Mouse (Mus musculus) ES-Bruce4 (cell line): ENCODE measurements around the gene Fus. TPM values are rescaled to one million over a fixed set of nuclear protein-coding genes. Genes with fewer than 3 reads are reported as not detected.
"Not testable (repeated sequence)": the region's sequence is repeated elsewhere in the genome, so short reads cannot be mapped to it uniquely, and the experiment has no call there.

Experiments
- H3K27ac ChIP-seq: 2 replicates; pipeline ENCODE4 v1.5.1; 2012; ENCODE audit warnings: low read length, inconsistent platforms; ENCODE audit not compliant: insufficient read depth
- H3K27me3 ChIP-seq: 2 replicates; pipeline ENCODE4 v1.6.1; 2012; ENCODE audit warnings: mild to moderate bottlenecking, low read length, inconsistent platforms; ENCODE audit not compliant: control insufficient read depth, poor library complexity, insufficient read depth, severe bottlenecking
- H3K36me3 ChIP-seq: 2 replicates; pipeline ENCODE4 v1.6.1; 2012; ENCODE audit warnings: inconsistent platforms, mild to moderate bottlenecking, low read length, moderate library complexity; ENCODE audit not compliant: control insufficient read depth, poor library complexity, insufficient read depth, severe bottlenecking
- H3K4me1 ChIP-seq: one replicate; pipeline ENCODE4 v1.8.1; 2011; ENCODE audit warnings: low read length; ENCODE audit not compliant: control insufficient read depth, insufficient read depth
- H3K4me3 ChIP-seq: 2 replicates; pipeline ENCODE4 v1.5.1; 2011; ENCODE audit warnings: low read depth, mild to moderate bottlenecking, low read length
- H3K9ac ChIP-seq: 2 replicates; pipeline ENCODE4 v1.6.1; 2012; ENCODE audit warnings: low read depth, mild to moderate bottlenecking, inconsistent platforms; ENCODE audit not compliant: poor library complexity, severe bottlenecking
- H3K9me3 ChIP-seq: replicated peaks from 2 replicates; pipeline ENCODE4 v1.6.1; 2012; ENCODE audit warnings: mild to moderate bottlenecking, low read length, inconsistent platforms; ENCODE audit not compliant: control insufficient read depth, poor library complexity, insufficient read depth, severe bottlenecking
- CTCF ChIP-seq: IDR thresholded peaks from one replicate; pipeline ENCODE4 v1.8.1; 2011; ENCODE audit warnings: low read depth, low read length
- EP300 ChIP-seq: IDR thresholded peaks from 2 replicates; pipeline ENCODE4 v1.6.1; 2011; ENCODE audit warnings: low read depth, low read length; ENCODE audit not compliant: insufficient read depth
- POLR2A ChIP-seq: IDR thresholded peaks from one replicate; pipeline ENCODE4 v1.8.1; 2011; ENCODE audit warnings: low read length; ENCODE audit not compliant: insufficient read depth
- polyA plus RNA-seq: library from polyadenylated mRNA; stranded (reverse); fragments of >200 nt; gene quantifications from 2 replicates; pipeline ENCODE4 v1.2.4, GENCODE M21; 2011; ENCODE audit warnings: low read depth; ENCODE audit not compliant: missing spikeins, insufficient read depth, insufficient read length

Fus gene
- polyA plus RNA-seq, 1 experiment: 1,655 TPM

DNA sequence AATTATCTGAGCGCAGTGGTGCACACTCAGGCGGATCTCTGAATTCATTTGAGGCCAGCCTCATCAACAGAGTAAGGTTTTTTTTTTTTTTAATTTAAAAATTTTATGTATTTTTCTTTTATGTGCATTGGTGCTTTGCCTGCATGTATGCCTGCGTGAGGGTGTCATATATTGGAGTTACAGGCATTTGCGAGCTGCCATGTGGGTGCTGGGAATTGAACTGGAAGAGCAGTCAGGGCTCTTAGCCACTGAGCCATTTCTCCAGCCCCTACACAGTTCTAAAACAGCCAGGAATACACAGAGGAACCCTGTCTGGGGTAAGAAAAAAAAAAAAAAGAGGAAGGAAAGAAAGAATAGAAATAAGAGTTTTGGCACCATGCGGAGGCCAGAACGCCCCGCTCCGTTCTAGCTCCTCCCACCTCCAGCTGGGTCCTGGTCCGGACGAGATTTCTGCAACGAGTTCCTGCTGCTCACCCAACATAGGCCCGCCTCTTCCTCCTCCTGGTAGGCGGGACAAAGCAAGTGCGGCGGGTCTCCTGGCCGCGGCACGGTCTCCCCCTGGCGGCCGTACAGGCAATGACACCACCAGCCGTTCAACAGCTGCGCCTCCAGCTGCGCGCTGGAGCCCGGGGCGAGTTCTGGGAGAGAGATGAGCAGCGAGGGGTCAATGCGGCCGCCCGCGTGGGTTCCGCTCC, 32.1 kb upstream of the Fus start:
- peak; percentile 90 for TF ChIP-seq CTCF
- peak; percentile 92 for TF ChIP-seq POLR2A
- TF ChIP-seq EP300: 0 out of 2 replicates have a peak, but pooled peaks have one; percentile 62
- Histone ChIP-seq H3K27me3 (no peaks in the 10 kb centered on the region), H3K9ac (peak overlapping the region; percentile 85), H3K4me3 (peak overlapping the region; percentile 81), H3K36me3 (no peaks in the 10 kb centered on the region), H3K27ac (0 out of 2 replicates have a peak overlapping the region, but pooled peaks have one; percentile 2), H3K9me3 (no peaks in the 10 kb centered on the region), H3K4me1 (peaks cover 6% of the 10 kb centered on the region)

DNA sequence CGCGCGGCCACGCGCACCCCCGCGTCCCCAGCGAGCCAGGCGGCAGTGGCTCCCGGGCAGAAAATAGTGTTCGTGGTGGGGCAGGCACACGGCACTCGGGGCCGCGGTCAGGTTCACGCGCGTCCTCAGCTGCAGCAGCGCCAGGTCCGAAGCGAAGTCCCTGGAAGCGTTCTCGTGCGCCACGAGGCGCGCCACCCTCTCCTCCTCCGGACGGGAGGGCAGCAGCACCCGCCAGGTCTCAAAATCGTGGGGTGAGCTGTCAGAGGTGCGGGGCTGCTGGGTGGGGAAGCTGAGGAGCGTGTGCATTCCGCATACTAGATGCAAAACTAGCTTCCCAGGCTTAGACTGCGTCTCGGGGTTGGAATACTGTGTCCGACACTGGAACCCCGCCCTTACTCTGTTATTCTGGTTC, 31.5 kb upstream of the Fus start:
- H3K36me3 ChIP-seq: no peaks in the 10 kb centered on the region
- peaks cover 2% of the 10 kb centered on the region for H3K4me1 ChIP-seq
- H3K27ac ChIP-seq: no peak overlapping the region
- H3K9me3 ChIP-seq: no peaks in the 10 kb centered on the region
- no peaks in the 10 kb centered on the region for H3K27me3 ChIP-seq
- H3K4me3 ChIP-seq: peak overlapping the region; percentile 81
- H3K9ac ChIP-seq: peak overlapping the region; percentile 85
- TF ChIP-seq CTCF (no peak), POLR2A (no peak), EP300 (no peak)

DNA sequence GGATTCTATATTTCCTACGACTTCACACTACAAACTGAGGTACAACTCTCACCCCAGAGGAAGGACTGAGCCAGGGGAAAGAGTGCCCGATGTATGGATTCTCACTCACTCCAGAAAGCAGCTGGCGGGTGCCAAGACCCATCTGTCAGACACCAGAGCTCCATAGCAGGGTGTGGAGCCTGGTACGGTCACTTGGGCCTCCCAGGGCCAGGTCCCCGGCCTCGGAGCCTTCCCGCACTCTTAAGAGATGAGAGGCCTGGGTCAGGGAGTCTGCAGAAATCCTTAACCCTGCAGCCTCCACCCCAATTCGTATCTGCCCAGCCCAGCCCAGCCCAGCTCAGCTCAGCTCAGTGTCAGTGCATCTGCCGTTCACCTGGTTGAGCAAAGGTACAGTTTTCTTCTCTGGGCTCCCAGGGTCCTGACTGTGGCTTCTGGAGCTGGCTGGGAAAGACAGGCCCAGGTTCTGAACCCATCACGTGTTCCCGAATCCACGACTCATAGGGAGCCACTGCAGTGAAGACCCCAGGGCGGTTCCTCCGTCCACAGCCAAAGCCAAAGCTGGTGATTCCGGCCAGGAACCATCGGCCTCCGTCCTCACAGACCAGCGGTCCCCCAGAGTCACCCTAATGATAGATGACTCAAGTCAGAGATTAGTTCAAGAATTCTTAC, 30.9 kb upstream of the Fus start:
- Histone ChIP-seq H3K27ac (no peak overlapping the region), H3K27me3 (no peaks in the 10 kb centered on the region), H3K9me3 (no peaks in the 10 kb centered on the region), H3K36me3 (no peaks in the 10 kb centered on the region), H3K4me3 (peak overlapping the region; percentile 81), H3K4me1 (peaks cover 2% of the 10 kb centered on the region), H3K9ac (peak overlapping the region; percentile 85)
- TF ChIP-seq POLR2A: no peak
- TF ChIP-seq CTCF: no peak
- TF ChIP-seq EP300: no peak

DNA sequence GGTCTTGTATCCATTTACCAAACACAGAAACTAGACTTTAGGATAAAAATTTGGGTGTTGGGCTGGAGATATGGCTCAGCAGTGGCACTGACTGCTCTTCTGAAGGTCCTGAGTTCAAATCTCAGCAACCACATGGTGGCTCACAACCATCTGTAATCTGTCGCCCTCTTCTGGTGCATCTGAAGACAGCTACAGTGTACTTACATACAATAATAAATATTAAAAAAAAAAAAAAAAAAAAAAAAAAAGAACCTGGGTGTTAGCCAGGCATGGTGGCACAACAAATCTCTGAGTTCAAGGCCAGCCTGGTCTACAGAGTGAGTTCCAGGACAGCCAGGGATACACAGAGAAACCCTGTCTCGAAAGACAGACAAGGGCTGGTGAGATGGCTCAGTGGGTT, 25.2 kb upstream of the Fus start:
- not testable (repeated sequence) for H3K9ac ChIP-seq, H3K27me3 ChIP-seq, H3K9me3 ChIP-seq

DNA sequence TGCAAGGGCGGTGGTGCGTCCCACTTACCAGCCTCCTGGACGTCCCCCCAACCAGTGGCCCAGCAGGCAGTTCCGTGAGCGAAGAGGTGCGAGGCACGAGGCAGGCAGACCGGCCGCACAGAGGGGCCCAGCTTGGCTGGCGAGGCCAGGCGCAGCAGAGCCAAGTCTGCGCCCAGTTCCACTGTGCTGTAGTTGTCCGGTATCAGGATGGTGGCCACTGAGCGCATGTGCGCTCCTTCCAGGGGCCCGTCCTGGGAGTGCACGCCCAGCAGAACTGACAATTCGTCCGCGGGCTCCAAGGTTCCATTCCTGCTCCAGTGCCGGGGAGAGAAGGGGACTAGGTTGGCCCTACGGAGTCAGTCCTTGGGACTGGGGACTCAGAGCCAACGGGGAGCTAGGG, 22.6 kb upstream of the Fus start:
- peak overlapping the region; percentile 24 for H3K9ac ChIP-seq
- no peaks in the 10 kb centered on the region for H3K36me3 ChIP-seq
- peak overlapping the region; percentile 35 for H3K4me3 ChIP-seq
- H3K9me3 ChIP-seq: no peaks in the 10 kb centered on the region
- TF ChIP-seq EP300 (no peak), CTCF (no peak), POLR2A (no peak)
- H3K27ac ChIP-seq: no peak overlapping the region
- H3K4me1 ChIP-seq: peaks cover 6% of the 10 kb centered on the region
- H3K27me3 ChIP-seq: no peaks in the 10 kb centered on the region

More for the DNA sequence above, 25.2 kb upstream of the Fus start:
- not testable (repeated sequence) for H3K27ac ChIP-seq, H3K4me3 ChIP-seq, H3K4me1 ChIP-seq, H3K36me3 ChIP-seq

DNA sequence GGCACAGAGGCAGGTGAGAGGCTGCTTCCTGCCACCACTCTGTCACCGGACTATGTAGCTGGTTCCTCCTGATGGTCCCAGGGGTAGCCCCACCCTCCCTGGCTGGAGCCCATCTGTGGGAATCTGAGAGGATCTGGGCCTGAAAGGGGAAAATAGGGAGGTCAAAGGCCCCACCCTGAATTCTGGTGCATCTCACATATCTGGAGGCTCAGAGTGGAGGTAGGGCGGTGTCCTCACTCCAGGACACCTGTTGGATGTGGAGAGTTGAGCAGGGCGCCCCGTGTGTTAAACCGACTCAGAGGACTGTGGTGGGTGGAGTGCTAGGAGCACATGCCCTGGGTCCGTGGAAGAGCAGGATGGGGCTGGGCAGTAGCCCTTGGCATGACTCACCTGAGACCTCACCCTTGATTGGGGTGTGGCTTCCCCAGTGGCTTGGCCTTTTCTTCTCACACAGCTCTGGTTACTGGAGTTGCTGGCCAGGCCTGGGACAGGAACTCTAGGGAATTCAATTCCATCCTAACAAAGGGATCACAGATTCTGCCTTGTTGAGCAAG, 20.7 kb upstream of the Fus start, which contains the start of gene Prss36:
Gene Prss36, minus strand, starts transcription at position 256 of the 554 bp plus-strand sequence.
- Histone ChIP-seq H3K4me3 (no peak within 1 kb of the TSS), H3K27ac (no peak within 1 kb of the TSS), H3K36me3 (no peaks in the 10 kb centered on the region), H3K9ac (no peak within 1 kb of the TSS), H3K27me3 (no peaks in the 10 kb centered on the region), H3K4me1 (peaks cover 6% of the 10 kb centered on the region), H3K9me3 (no peaks in the 10 kb centered on the region)
- no peak for TF ChIP-seq CTCF
- TF ChIP-seq EP300: no peak
- TF ChIP-seq POLR2A: no peak
